Mouse (Mus musculus): ENCODE measurements around the gene 2010111I01Rik. TPM values are rescaled to one million over a fixed set of nuclear protein-coding genes. Genes with fewer than 3 reads are reported as not detected.

Gene 2010111I01Rik
- polyA plus RNA-seq, 1 experiment = 144 TPM

DNA sequence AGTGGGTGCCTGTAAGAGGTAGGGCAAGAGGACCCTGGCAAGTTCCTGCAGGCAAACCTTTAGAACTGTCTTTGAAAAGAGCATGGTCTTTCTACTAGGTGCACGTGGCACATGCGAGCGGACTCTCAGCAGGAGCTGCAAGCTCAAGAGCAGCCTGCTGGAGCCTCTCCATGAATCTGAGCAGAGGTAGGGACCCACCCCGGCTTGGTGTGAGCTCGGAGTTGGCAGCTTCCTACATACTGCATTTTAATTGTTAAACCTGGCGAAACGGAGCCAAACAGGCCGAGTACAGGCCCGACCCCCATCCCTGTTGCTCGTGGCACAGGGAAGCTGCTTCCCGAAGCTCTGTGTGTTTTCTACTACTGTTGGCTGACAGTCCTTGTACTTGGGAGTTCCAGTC lies 331.6 kb downstream of the 2010111I01Rik start:
- H3K36me3 ChIP-seq (ENCODE audit: control insufficient read depth, insufficient read depth) = peaks cover 50% of the 10 kb centered on the region
- no peak overlapping the region for H3K4me3 ChIP-seq
- TF ChIP-seq TCF3 (IDR thresholded peaks at IDR 0.05; ENCODE audit: insufficient read length, low read depth) (no peak), POLR2AphosphoS2 (IDR thresholded peaks at IDR 0.05; ENCODE audit: insufficient read length, low read depth) (peak; percentile 36), USF1 (IDR thresholded peaks at IDR 0.05; ENCODE audit: low read depth) (no peak)
- peaks cover 52% of the 10 kb centered on the region for H3K79me2 ChIP-seq (ENCODE audit: control insufficient read depth, insufficient read depth)
- H3K4me2 ChIP-seq (ENCODE audit: low read depth) = no peak overlapping the region
- H3K27me3 ChIP-seq (ENCODE audit: control insufficient read depth, insufficient read depth, insufficient read length) = no peaks in the 10 kb centered on the region
- H3ac ChIP-seq (ENCODE audit: control insufficient read depth, insufficient read length) = no peak overlapping the region

DNA sequence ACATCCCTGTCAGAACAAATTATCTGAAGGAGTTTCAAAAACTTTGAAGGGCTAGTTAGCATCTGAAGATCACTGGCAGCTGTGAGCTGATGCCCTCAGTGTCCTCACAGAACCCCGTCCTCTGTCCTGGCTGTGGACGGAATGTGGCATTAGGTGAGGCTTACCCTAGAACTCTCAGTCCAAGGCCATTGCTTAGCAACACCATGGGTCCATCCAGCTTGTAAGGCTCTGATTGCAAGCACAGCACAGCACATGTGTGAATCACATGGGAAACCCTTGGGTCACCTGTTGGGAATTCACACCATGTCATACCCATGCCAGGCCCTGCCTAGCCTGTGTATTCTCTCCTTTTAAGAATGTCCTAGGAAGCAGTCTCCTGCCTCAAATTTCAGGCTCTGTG lies 332.3 kb downstream of the 2010111I01Rik start:
- Histone ChIP-seq H3ac (ENCODE audit: control insufficient read depth, insufficient read length) (no peak overlapping the region), H3K4me2 (ENCODE audit: low read depth) (no peak overlapping the region)

DNA sequence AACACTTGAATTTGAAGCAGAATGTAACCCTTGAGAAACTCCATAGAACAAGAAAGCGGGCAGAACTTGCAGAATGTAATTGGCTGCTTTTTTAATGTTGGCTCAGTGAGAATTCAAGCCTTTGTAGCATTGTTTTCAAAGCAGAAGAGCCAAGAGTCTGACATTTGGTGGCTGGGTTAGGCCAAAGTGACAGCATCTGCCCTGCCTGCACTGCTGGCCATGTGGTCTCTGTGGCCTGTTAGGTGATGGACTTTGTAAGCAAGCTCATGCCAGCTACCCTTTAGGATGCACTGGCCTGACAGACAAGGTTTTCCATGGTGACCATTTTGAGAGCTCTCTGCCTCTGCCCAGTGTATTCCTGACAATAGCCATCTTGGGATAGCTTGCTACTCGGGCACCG lies 333.2 kb downstream of the 2010111I01Rik start:
- Histone ChIP-seq H3K27me3 (ENCODE audit: control insufficient read depth, insufficient read depth, insufficient read length) (no peaks in the 10 kb centered on the region), H3K4me2 (ENCODE audit: low read depth) (no peak overlapping the region), H3K79me2 (ENCODE audit: control insufficient read depth, insufficient read depth) (peaks cover 37% of the 10 kb centered on the region), H3K4me3 (no peak overlapping the region), H3ac (ENCODE audit: control insufficient read depth, insufficient read length) (no peak overlapping the region), H3K36me3 (ENCODE audit: control insufficient read depth, insufficient read depth) (peaks cover 57% of the 10 kb centered on the region)
- TF ChIP-seq POLR2A (IDR thresholded peaks at IDR 0.05; ENCODE audit: insufficient read length, low read depth) (peak; percentile 16), MYOD1 (IDR thresholded peaks at IDR 0.05; ENCODE audit: control insufficient read depth in 1 of 3, insufficient read length in 2 of 3, low read depth in 2 of 3) (no peak), POLR2AphosphoS2 (IDR thresholded peaks at IDR 0.05; ENCODE audit: insufficient read length, low read depth) (peak; percentile 56)

More for the DNA sequence above, 332.3 kb downstream of the 2010111I01Rik start:
- Histone ChIP-seq H3K79me2 (ENCODE audit: control insufficient read depth, insufficient read depth) (peaks cover 45% of the 10 kb centered on the region), H3K36me3 (ENCODE audit: control insufficient read depth, insufficient read depth) (peaks cover 50% of the 10 kb centered on the region), H3K27me3 (ENCODE audit: control insufficient read depth, insufficient read depth, insufficient read length) (no peaks in the 10 kb centered on the region), H3K4me3 (no peak overlapping the region)
- TF ChIP-seq TCF12 (IDR thresholded peaks at IDR 0.05; ENCODE audit: insufficient read depth, poor library complexity, severe bottlenecking) (no peak), POLR2A (IDR thresholded peaks at IDR 0.05; ENCODE audit: insufficient read length, low read depth) (peak; percentile 29), CEBPB (IDR thresholded peaks at IDR 0.05; ENCODE audit: insufficient read depth, poor library complexity, severe bottlenecking) (no peak)

DNA sequence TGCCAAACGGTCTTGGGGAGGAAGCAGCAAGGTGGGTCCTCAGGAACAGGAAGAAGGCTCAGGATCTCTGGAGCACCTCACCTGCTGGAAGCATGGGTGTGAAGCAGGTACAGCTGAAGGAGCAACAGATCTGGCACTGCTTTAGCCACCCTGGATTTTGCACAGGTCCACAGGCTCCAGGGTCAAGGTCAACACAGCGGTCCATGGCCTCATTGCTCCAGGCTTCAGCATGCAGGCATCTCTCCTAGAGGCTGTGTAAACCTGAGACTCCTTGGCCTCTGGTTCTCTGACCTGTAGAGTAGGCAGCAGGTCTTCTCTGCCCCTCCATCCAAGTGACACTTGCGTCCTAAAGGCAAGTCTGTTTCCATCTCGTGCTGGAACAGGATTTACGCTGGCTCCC lies 334.2 kb downstream of the 2010111I01Rik start:
- Histone ChIP-seq H3ac (ENCODE audit: control insufficient read depth, insufficient read length) (no peak overlapping the region), H3K4me3 (no peak overlapping the region), H3K79me2 (ENCODE audit: control insufficient read depth, insufficient read depth) (peaks cover 27% of the 10 kb centered on the region), H3K36me3 (ENCODE audit: control insufficient read depth, insufficient read depth) (peaks cover 67% of the 10 kb centered on the region), H3K4me2 (ENCODE audit: low read depth) (no peak overlapping the region), H3K27me3 (ENCODE audit: control insufficient read depth, insufficient read depth, insufficient read length) (no peaks in the 10 kb centered on the region)
- peak; percentile 41 for TF ChIP-seq POLR2A (IDR thresholded peaks at IDR 0.05; ENCODE audit: insufficient read length, low read depth)
- no peak for TF ChIP-seq E2F4 (IDR thresholded peaks at IDR 0.05; ENCODE audit: insufficient read depth)
- no peak for TF ChIP-seq USF1 (IDR thresholded peaks at IDR 0.05; ENCODE audit: low read depth)
- no peak for TF ChIP-seq MYOG (IDR thresholded peaks at IDR 0.05; ENCODE audit: control insufficient read depth in 1 of 3, insufficient read depth in 1 of 3, insufficient read length in 2 of 3, low read depth in 2 of 3)
- TF ChIP-seq CEBPB (IDR thresholded peaks at IDR 0.05; ENCODE audit: insufficient read depth, poor library complexity, severe bottlenecking) = no peak
- no peak for TF ChIP-seq MYOD1 (IDR thresholded peaks at IDR 0.05; ENCODE audit: control insufficient read depth in 1 of 3, insufficient read length in 2 of 3, low read depth in 2 of 3)
- peak; percentile 63 for TF ChIP-seq POLR2AphosphoS2 (IDR thresholded peaks at IDR 0.05; ENCODE audit: insufficient read length, low read depth)
- no peak for TF ChIP-seq TCF12 (IDR thresholded peaks at IDR 0.05; ENCODE audit: insufficient read depth, poor library complexity, severe bottlenecking)

DNA sequence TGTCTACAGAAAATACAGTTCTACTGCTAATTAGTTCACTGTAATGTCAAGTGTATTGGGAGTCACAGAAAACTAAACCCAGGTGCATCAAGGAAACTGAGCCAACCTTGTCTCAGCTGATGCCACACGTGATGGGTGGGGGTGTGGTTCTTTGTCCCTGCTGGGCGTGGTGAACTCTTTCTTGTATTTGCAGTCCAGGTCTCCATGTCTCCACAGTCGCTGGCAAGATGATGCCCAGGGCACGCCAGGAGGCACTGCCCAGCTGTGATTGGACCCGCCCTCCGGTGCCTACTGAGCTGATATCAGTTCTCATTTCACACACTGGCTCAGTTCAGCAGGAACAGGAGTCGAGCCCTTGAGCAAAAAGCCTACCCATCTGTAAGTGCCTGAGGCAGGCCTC lies 336.2 kb downstream of the 2010111I01Rik start:
- Histone ChIP-seq H3K27me3 (ENCODE audit: control insufficient read depth, insufficient read depth, insufficient read length) (no peaks in the 10 kb centered on the region), H3K36me3 (ENCODE audit: control insufficient read depth, insufficient read depth) (peaks cover 62% of the 10 kb centered on the region), H3K4me2 (ENCODE audit: low read depth) (no peak overlapping the region), H3K79me2 (ENCODE audit: control insufficient read depth, insufficient read depth) (peaks cover 9% of the 10 kb centered on the region), H3ac (ENCODE audit: control insufficient read depth, insufficient read length) (no peak overlapping the region), H3K4me3 (no peak overlapping the region)
- peak; percentile 81 for TF ChIP-seq POLR2AphosphoS2 (IDR thresholded peaks at IDR 0.05; ENCODE audit: insufficient read length, low read depth)
- peak; percentile 22 for TF ChIP-seq POLR2A (IDR thresholded peaks at IDR 0.05; ENCODE audit: insufficient read length, low read depth)
- TF ChIP-seq USF1 (IDR thresholded peaks at IDR 0.05; ENCODE audit: low read depth) = peak; percentile 29
- TF ChIP-seq TCF12 (IDR thresholded peaks at IDR 0.05; ENCODE audit: insufficient read depth, poor library complexity, severe bottlenecking) = no peak

DNA sequence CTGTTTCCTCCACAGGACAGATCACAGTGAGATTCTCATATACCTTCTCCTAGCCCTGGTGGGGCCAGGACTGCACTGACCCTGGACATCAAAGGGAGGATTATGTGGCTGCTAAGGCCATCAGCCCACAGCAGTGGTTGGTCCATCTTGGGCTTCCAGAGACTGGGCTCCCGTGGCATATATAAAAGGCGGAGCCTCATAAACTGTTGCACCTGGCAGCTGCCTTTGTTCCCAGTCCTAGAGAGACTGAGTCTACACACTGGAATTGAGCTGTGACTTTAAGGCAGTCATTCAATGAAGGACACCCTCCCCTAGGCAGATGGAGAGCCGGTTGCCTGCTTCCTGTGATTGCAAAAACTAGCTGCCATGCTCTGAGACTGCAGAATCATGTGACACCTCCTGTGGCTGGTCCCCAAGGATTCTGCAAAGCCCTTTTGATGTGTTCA lies 337.1 kb downstream of the 2010111I01Rik start:
- TF ChIP-seq CEBPB (IDR thresholded peaks at IDR 0.05; ENCODE audit: insufficient read depth, poor library complexity, severe bottlenecking) (no peak), E2F4 (IDR thresholded peaks at IDR 0.05; ENCODE audit: insufficient read depth) (no peak), MYOD1 (IDR thresholded peaks at IDR 0.05; ENCODE audit: control insufficient read depth in 1 of 3, insufficient read length in 2 of 3, low read depth in 2 of 3) (no peak), REST (IDR thresholded peaks at IDR 0.05; ENCODE audit: insufficient read depth, insufficient read length) (no peak), POLR2AphosphoS2 (IDR thresholded peaks at IDR 0.05; ENCODE audit: insufficient read length, low read depth) (no peak), MYOG (IDR thresholded peaks at IDR 0.05; ENCODE audit: control insufficient read depth in 1 of 3, insufficient read depth in 1 of 3, insufficient read length in 2 of 3, low read depth in 2 of 3) (no peak), TCF12 (IDR thresholded peaks at IDR 0.05; ENCODE audit: insufficient read depth, poor library complexity, severe bottlenecking) (no peak), POLR2A (IDR thresholded peaks at IDR 0.05; ENCODE audit: insufficient read length, low read depth) (no peak), USF1 (IDR thresholded peaks at IDR 0.05; ENCODE audit: low read depth) (no peak), SRF (IDR thresholded peaks at IDR 0.05; ENCODE audit: control insufficient read depth, insufficient read length, low read depth) (no peak)
- Histone ChIP-seq H3ac (ENCODE audit: control insufficient read depth, insufficient read length) (no peak overlapping the region), H3K27me3 (ENCODE audit: control insufficient read depth, insufficient read depth, insufficient read length) (no peaks in the 10 kb centered on the region)

More for the DNA sequence above, 337.1 kb downstream of the 2010111I01Rik start:
- H3K4me2 ChIP-seq (ENCODE audit: low read depth) = no peak overlapping the region
- H3K4me3 ChIP-seq = no peak overlapping the region
- peaks cover 7% of the 10 kb centered on the region for H3K79me2 ChIP-seq (ENCODE audit: control insufficient read depth, insufficient read depth)
- peaks cover 56% of the 10 kb centered on the region for H3K36me3 ChIP-seq (ENCODE audit: control insufficient read depth, insufficient read depth)
